Mouse (Mus musculus): ENCODE data around the gene Ruvbl1.

The Ruvbl1 gene

GRCm38 (mm10) chr6:88544644-88545396 lies 79.6 kb downstream of the Ruvbl1 start:
- ATAC-seq (ENCODE audit: low TSS enrichment): no peak

- no peak for ATAC-seq (ENCODE audit: low TSS enrichment)
Measured at GRCm38 (mm10) chr6:88545397-88545790, 80.2 kb downstream of the Ruvbl1 start.
